Mouse (Mus musculus): ENCODE results near the gene Gm13102.
"Not testable (repeated sequence)": the region's sequence is repeated elsewhere in the genome, so short reads cannot be mapped to it uniquely, and the experiment has no call there.

Gene Gm13102

GRCm38 (mm10) chr4:144106174-144106573 lies at the start of gene Gm13102:
TSS of gene Gm13102 (plus strand) at chr4:144106474.
- not testable (repeated sequence) for DNase-seq (ENCODE audit: low spot score in 2 of 2)

DNA sequence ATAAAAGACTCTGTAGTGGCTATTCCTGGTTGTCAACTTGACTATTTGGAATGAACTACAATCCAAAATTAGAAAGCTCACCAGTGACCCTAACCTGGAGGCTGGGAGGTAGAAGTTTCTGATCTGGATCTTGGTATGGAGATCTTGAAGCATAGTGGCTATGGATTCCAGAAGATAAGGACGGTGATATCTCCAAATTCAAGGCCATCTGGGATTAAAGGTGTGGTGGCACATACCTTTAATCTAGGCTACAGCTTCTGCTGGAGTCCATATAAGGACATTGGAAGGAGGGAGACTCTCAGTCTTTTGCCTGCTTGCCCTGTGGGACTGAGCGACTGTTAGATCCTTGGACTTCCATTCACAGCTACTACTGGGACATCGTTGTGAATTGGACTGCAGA lies 47.4 kb upstream of the Gm13102 start, which contains the start of gene Pramel4:
TSS of gene Pramel4 (plus strand) at position 301 of the 400 bp plus-strand sequence.
- not testable (repeated sequence) for DNase-seq (ENCODE audit: low spot score in 2 of 2)

Measured in spleen, postnatal 36 days (tissue).